Mouse (Mus musculus) heart, embryonic 12.5 days (tissue): ENCODE results near the gene Pkp3. TPM values are rescaled to one million over a fixed set of nuclear protein-coding genes. Genes with fewer than 3 reads are reported as not detected.

Experiments
- ATAC-seq: fragments of 200-750 bp; cut with Nextera tagmentation; 2 replicates; pipeline ENCODE4 v1.8.0; 2017; ENCODE audit warnings: moderate TSS enrichment, moderate library complexity; ENCODE audit not compliant: insufficient number of reproducible peaks, low FRiP score
- H3K27ac ChIP-seq: fragments of 300-500 bp; sonication (generic); 2 replicates; pipeline ENCODE4 v1.5.1; 2016; ENCODE audit warnings: mild to moderate bottlenecking, moderate library complexity; ENCODE audit not compliant: poor library complexity, severe bottlenecking
- H3K27me3 ChIP-seq: fragments of 300-500 bp; sonication (generic); replicated peaks from 2 replicates; pipeline ENCODE4 v1.6.1; 2016; ENCODE audit warnings: mild to moderate bottlenecking, moderate library complexity
- H3K36me3 ChIP-seq: fragments of 300-500 bp; sonication (generic); 2 replicates; pipeline ENCODE4 v1.6.1; 2016; ENCODE audit warnings: mild to moderate bottlenecking, moderate library complexity
- H3K4me1 ChIP-seq: fragments of 300-500 bp; sonication (generic); replicated peaks from 2 replicates; pipeline ENCODE4 v1.6.1; 2016; ENCODE audit warnings: mild to moderate bottlenecking
- H3K4me2 ChIP-seq: fragments of 300-500 bp; sonication (generic); 2 replicates; pipeline ENCODE4 v1.6.1; 2016; ENCODE audit warnings: mild to moderate bottlenecking, moderate library complexity
- H3K4me3 ChIP-seq: fragments of 300-500 bp; sonication (generic); 2 replicates; pipeline ENCODE4 v1.5.1; 2016; ENCODE audit warnings: mild to moderate bottlenecking
- H3K9ac ChIP-seq: fragments of 300-500 bp; sonication (generic); 2 replicates; pipeline ENCODE4 v1.6.1; 2016; ENCODE audit warnings: mild to moderate bottlenecking, moderate library complexity
- H3K9me3 ChIP-seq: fragments of 300-500 bp; sonication (generic); replicated peaks from 2 replicates; pipeline ENCODE4 v1.6.1; 2016; ENCODE audit warnings: mild to moderate bottlenecking, moderate library complexity
- WGBS: fragments of 180-500 bp; shearing (Covaris S2); methylation state at CpG from one replicate; pipeline ENCODE4 v1.1.7; 2016; 5-methylcytosine and 5-hydroxymethylcytosine counted together
- polyA plus RNA-seq: library from polyadenylated mRNA; unstranded; fragments of >200 nt; fragmentation: Nextera tagmentation; extraction: Ambion mirVana; gene quantifications from 2 replicates; pipeline ENCODE4 v1.2.1, GENCODE M21; 2016

The Pkp3 gene
- polyA plus RNA-seq, 1 experiment from 2014 or later, result 0.50 TPM

DNA sequence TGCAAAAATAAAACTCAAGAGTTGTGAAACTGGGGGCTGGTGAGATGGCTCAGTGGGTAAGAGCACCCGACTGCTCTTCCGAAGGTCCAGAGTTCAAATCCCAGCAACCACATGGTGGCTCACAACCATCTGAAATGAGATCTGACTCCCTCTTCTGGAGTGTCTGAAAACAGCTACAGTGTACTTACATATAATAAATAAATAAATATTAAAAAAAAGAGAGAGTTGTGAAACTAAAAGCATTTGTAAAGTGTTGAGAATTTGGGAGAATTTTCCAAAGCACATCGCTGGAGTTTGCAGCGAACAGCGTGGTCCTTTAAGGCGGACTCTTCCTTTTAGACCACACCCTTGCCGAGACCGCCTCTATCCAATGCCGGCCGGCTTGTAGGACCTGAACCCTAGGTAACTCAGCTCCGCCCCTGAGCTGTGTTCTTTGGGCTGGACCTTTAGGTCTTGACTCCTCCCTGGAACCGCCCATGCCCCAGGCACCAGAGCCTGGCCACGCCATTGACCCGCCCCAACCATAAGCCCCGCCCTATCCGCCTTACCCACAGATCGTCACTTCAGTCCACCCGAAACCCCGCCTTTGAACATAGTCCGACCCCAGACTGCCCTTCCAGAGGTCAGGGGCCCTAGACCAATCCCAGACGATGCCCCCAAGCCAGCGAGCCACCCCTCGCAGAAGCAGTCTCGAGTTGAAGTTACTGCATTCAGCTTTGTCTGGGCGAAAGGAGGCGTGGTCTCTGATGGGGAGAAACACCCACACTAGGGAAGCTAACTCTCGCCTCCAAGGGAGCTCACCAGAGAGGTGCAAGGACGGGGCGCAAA, 44.9 kb downstream of the Pkp3 start:
- H3K9ac ChIP-seq, result peak overlapping the region; percentile 80
- H3K36me3 ChIP-seq, result no peaks in the 10 kb centered on the region
- H3K27ac ChIP-seq, result peak overlapping the region; percentile 80
- 2% methylated on average over 29 of the region's 29 CpGs for WGBS
- H3K4me1 ChIP-seq, result peaks cover 10% of the 10 kb centered on the region
- H3K4me3 ChIP-seq, result peak overlapping the region; percentile 58
- ATAC-seq, result peak; percentile 100
- peak overlapping the region; percentile 90 for H3K4me2 ChIP-seq
- no peaks in the 10 kb centered on the region for H3K9me3 ChIP-seq
- H3K27me3 ChIP-seq, result peaks cover 4% of the 10 kb centered on the region

DNA sequence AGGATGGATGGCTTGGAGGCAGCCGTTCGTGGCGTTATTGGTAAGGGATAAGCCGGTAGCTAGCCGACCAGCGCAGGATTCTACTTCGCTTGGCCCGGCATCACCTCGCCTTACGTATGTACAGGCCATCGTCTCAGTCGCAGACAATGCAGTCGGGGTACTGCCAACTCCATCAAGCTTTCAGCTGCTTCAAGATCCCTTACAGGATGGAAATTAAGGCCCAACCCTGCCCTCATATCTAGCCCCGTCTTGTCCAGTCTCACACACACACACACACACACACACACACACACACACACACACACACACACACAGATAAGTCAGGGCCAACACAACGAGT, 45.5 kb downstream of the Pkp3 start:
- H3K9ac ChIP-seq, result peak overlapping the region; percentile 80
- H3K4me1 ChIP-seq, result peaks cover 10% of the 10 kb centered on the region
- H3K4me3 ChIP-seq, result peak overlapping the region; percentile 58
- H3K27ac ChIP-seq, result peak overlapping the region; percentile 80
- ATAC-seq, result no peak; the same call in 1 of the 2 replicates
- no peaks in the 10 kb centered on the region for H3K9me3 ChIP-seq
- 2% methylated on average over 14 of the region's 15 CpGs for WGBS
- no peaks in the 10 kb centered on the region for H3K36me3 ChIP-seq
- peak overlapping the region; percentile 90 for H3K4me2 ChIP-seq
- no peaks in the 10 kb centered on the region for H3K27me3 ChIP-seq

DNA sequence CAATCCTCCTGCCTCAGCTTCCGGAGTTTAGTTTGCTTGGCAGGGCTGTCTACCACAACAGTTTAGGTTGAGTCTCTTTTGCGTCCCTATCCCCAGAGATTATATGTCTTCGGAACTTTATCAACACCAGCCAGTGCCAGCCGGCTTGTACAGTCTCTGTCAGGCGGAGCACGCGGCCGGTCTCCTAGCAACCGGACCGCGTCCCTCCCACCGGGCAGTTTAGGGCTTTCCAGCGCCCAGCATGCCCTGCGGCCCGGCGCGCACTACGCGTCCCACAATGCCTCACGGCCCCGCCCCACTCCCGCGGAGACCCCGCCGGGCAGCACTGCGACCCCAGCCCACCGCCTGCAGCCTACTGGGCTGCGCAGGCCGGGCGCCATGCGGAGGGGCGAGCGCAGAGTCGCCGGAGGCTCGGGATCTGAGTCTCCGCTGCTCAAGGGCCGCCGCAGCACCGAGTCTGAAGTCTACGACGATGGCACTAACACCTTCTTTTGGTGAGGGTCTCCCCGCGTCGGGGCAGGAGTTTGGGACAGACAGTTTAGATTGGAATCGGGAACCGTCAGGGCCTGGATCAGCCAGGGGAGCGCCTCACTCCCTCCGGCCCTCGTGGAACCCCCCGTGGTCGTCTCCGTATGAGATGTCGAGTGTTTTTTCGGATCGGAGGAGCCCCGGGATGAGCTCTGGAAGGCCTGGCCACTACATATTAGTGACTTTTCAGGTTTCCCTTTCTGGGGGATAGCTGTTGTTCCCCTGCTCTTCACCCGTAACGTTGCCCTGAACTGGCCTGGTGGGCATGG, 53.2 kb downstream of the Pkp3 start:
- H3K27ac ChIP-seq, result peak overlapping the region; percentile 29

DNA sequence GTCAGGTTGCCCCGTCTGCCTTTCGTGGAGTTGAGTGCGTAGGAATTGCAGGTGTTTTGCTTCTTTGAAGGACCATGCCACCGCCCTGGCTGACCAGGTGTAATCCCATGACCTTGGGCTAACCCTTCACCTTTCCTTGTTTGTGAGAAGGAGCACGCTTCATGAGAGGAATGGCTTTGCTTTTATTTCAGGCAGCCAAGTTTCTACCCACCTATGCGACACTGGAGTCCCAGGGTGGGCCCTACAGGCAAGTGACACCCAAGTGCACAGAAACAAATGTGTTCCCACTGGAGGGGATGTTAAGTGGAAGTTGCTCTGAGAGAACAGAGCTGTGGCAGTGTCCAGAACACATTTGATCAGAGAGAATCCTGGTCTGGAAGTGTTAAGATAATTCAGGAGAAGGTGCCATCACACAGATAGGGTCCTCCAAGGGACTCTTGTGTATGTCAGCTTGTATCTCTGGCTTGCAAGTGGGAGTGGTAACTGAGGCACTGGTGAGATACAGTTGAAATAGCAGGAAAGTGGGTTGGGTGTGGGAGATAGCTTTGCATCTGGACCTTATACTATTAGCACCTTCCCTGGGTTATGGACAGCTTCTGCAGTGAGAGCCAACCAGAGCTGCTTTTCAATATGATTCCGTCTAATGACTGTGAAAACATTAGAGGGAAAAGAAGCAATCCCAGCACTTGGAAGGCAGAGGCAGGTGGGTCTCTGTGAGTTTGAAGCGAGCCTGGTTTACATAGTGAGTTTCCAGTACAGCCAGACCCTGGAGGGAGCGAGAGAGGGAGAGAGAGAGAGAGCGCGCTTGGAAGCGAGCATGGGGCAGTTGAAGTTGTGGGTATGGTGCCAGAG, 54.1 kb downstream of the Pkp3 start:
- Histone ChIP-seq H3K36me3 (peaks cover 26% of the 10 kb centered on the region), H3K4me3 (peak overlapping the region; percentile 96), H3K4me2 (peak overlapping the region; percentile 92), H3K4me1 (peaks cover 15% of the 10 kb centered on the region), H3K9me3 (no peaks in the 10 kb centered on the region), H3K9ac (peak overlapping the region; percentile 97), H3K27me3 (no peaks in the 10 kb centered on the region), H3K27ac (no peak overlapping the region)
- peak; percentile 12; the same call in 1 of the 2 replicates for ATAC-seq
- WGBS, result 50% methylated on average over 12 of the region's 12 CpGs

More for the DNA sequence above, 53.2 kb downstream of the Pkp3 start:
- H3K27me3 ChIP-seq, result no peaks in the 10 kb centered on the region
- peak overlapping the region; percentile 92 for H3K4me2 ChIP-seq
- WGBS, result under 1% methylated on average over 59 of the region's 59 CpGs
- H3K4me1 ChIP-seq, result peaks cover 15% of the 10 kb centered on the region
- peak overlapping the region; percentile 97 for H3K9ac ChIP-seq
- H3K36me3 ChIP-seq, result peaks cover 17% of the 10 kb centered on the region
- peak overlapping the region; percentile 96 for H3K4me3 ChIP-seq
- H3K9me3 ChIP-seq, result no peaks in the 10 kb centered on the region
- ATAC-seq, result peak; percentile 99

Other genes starting within 250 kb of the Pkp3 start
- 0.55 TPM in 1 of 2 replicates, not detected in the other for gene Urah, start 243.2 kb upstream of the Pkp3 start, polyA plus RNA-seq
- gene Scgb1c1, start 232.7 kb upstream of the Pkp3 start, polyA plus RNA-seq, result not detected in 2 replicates
- gene Odf3, start 230.4 kb upstream of the Pkp3 start, polyA plus RNA-seq, result not detected in 2 replicates
- gene Gm45785, start 221.9 kb upstream of the Pkp3 start, polyA plus RNA-seq, result not detected in 2 replicates
- 42.7 and 48.0 TPM in 2 replicates for gene Ric8a, start 221.3 kb upstream of the Pkp3 start, polyA plus RNA-seq
- 27.7 and 29.3 TPM in 2 replicates for gene Bet1l, start 220.6 kb upstream of the Pkp3 start, polyA plus RNA-seq
- 187 and 188 TPM in 2 replicates for gene Psmd13, start 196.2 kb upstream of the Pkp3 start, polyA plus RNA-seq
- 40.9 and 41.6 TPM in 2 replicates for gene Sirt3, start 195.9 kb upstream of the Pkp3 start, polyA plus RNA-seq
- gene Cox8b, start 177.8 kb upstream of the Pkp3 start, polyA plus RNA-seq, result 93.0 and 102 TPM in 2 replicates
- gene Nlrp6, start 157.3 kb upstream of the Pkp3 start, polyA plus RNA-seq, result 0.23 TPM in 1 of 2 replicates, not detected in the other
- 13.7 and 13.9 TPM in 2 replicates for gene Pgghg, start 136.8 kb upstream of the Pkp3 start, polyA plus RNA-seq
- 1.8 and 2.0 TPM in 2 replicates for gene Ifitm5, start 127.9 kb upstream of the Pkp3 start, polyA plus RNA-seq
- not detected in 2 replicates for gene Gm45717, start 122.3 kb upstream of the Pkp3 start, polyA plus RNA-seq
- gene Ifitm2, start 122.2 kb upstream of the Pkp3 start, polyA plus RNA-seq, result 442 and 446 TPM in 2 replicates
- 3.0 and 3.1 TPM in 2 replicates for gene Ifitm1, start 111.0 kb upstream of the Pkp3 start, polyA plus RNA-seq
- 41.8 and 41.9 TPM in 2 replicates for gene Ifitm3, start 67.4 kb upstream of the Pkp3 start, polyA plus RNA-seq
- not detected in 2 replicates for gene Ifitm6, start 60.3 kb upstream of the Pkp3 start, polyA plus RNA-seq
- not detected in 2 replicates for gene Gm17387, start 49.1 kb upstream of the Pkp3 start, polyA plus RNA-seq
- 2.0 and 2.5 TPM in 2 replicates for gene B4galnt4, start 17.1 kb upstream of the Pkp3 start, polyA plus RNA-seq
- 2.2 and 2.9 TPM in 2 replicates for gene Sigirr, start 22.4 kb downstream of the Pkp3 start, polyA plus RNA-seq
- gene Ano9, start 39.6 kb downstream of the Pkp3 start, polyA plus RNA-seq, result 0.09 and 0.30 TPM in 2 replicates
- gene Ptdss2, start 44.2 kb downstream of the Pkp3 start, polyA plus RNA-seq, result 58.0 and 65.9 TPM in 2 replicates
- 82.4 and 88.2 TPM in 2 replicates for gene Rnh1, start 94.6 kb downstream of the Pkp3 start, polyA plus RNA-seq
- 74.1 and 78.2 TPM in 2 replicates for gene Hras, start 115.8 kb downstream of the Pkp3 start, polyA plus RNA-seq
- 2.5 and 3.5 TPM in 2 replicates for gene Lrrc56, start 115.9 kb downstream of the Pkp3 start, polyA plus RNA-seq
- gene Lmntd2, start 135.9 kb downstream of the Pkp3 start, polyA plus RNA-seq, result 1.3 and 1.4 TPM in 2 replicates
- 12.9 and 16.2 TPM in 2 replicates for gene Rassf7, start 137.6 kb downstream of the Pkp3 start, polyA plus RNA-seq
- gene Phrf1, start 150.6 kb downstream of the Pkp3 start, polyA plus RNA-seq, result 56.4 and 59.3 TPM in 2 replicates
- 1.1 and 1.7 TPM in 2 replicates for gene Irf7, start 188.3 kb downstream of the Pkp3 start, polyA plus RNA-seq
- not detected in 2 replicates for gene Cdhr5, start 198.6 kb downstream of the Pkp3 start, polyA plus RNA-seq
- gene Sct, start 200.9 kb downstream of the Pkp3 start, polyA plus RNA-seq, result 0.64 TPM in 1 of 2 replicates, not detected in the other
- gene Drd4, start 213.8 kb downstream of the Pkp3 start, polyA plus RNA-seq, result 0.06 and 0.15 TPM in 2 replicates
- 34.3 and 35.6 TPM in 2 replicates for gene Deaf1, start 249.5 kb downstream of the Pkp3 start, polyA plus RNA-seq
- gene Tmem80, start 249.5 kb downstream of the Pkp3 start, polyA plus RNA-seq, result 37.4 and 40.1 TPM in 2 replicates